Mouse (Mus musculus): ENCODE data around the gene Disc1.

GRCm38 (mm10) chr8:125052026-125052425, 2.0 kb upstream of the Disc1 start:
- TF ChIP-seq CTCF (IDR thresholded peaks at IDR 0.05; ENCODE audit: control insufficient read depth, insufficient read depth, insufficient read length) (peak; percentile 20), USF1 (IDR thresholded peaks at IDR 0.05; ENCODE audit: low read depth) (no peak), MYOD1 (IDR thresholded peaks at IDR 0.05; ENCODE audit: control insufficient read depth, insufficient read length, low read depth) (no peak), MYOG (IDR thresholded peaks at IDR 0.05; ENCODE audit: control insufficient read depth, extremely low read depth, insufficient read length) (no peak)
